Mouse (Mus musculus) gastrocnemius, adult 2 months (tissue): Measurements from ENCODE around the gene Ly6g5c. TPM values are rescaled to one million over a fixed set of nuclear protein-coding genes. Genes with fewer than 3 reads are reported as not detected.

Experiments used
- DNase-seq: peaks from one replicate; pipeline ENCODE4 v3.0.0; 2022
- H3K27ac ChIP-seq: fragments of 200-600 bp; 2 replicates; pipeline ENCODE4 v1.8.1; 2022; ENCODE audit warnings: mild to moderate bottlenecking
- H3K4me3 ChIP-seq: fragments of 200-600 bp; 2 replicates; pipeline ENCODE4 v1.8.1; 2022; ENCODE audit warnings: mild to moderate bottlenecking, moderate library complexity
- CTCF ChIP-seq: fragments of 200-600 bp; IDR thresholded peaks from 2 replicates; pipeline ENCODE4 v1.8.1; 2022; ENCODE audit warnings: antibody characterized with exemption, mild to moderate bottlenecking, moderate library complexity
- intact Hi-C: fragments of 180-260 bp; cut with DNase I; formaldehyde crosslinking; loops from one replicate; pipeline ENCODE4 v1.15.1; 2025
- total RNA-seq, 2 experiments: library from RNA; stranded (reverse); gene quantifications; 2 replicates each; pipeline ENCODE4 v1.2.3; 2021

Gene Ly6g5c
- total RNA-seq, 2 experiments from 2014 or later, result not detected

GRCm38 (mm10) chr17:35070556-35071229 is 37.4 kb upstream of the Ly6g5c start:
- peak overlapping the region; percentile 41; the same call in 1 of the 2 replicates for H3K27ac ChIP-seq
- TF ChIP-seq CTCF, result peak; percentile 44
- intact Hi-C loops, result no loop called here
- no peak overlapping the region for H3K4me3 ChIP-seq
- peak; percentile 51 for DNase-seq

GRCm38 (mm10) chr17:35071454-35071853 is 36.6 kb upstream of the Ly6g5c start:
- no peak for DNase-seq
- Histone ChIP-seq H3K27ac (no peak overlapping the region), H3K4me3 (no peak overlapping the region)
- no peak for TF ChIP-seq CTCF
- intact Hi-C loops, result no loop called here

GRCm38 (mm10) chr17:35074097-35074496 is 34.0 kb upstream of the Ly6g5c start:
- Histone ChIP-seq H3K27ac (no peak overlapping the region), H3K4me3 (no peak overlapping the region)
- no peak for TF ChIP-seq CTCF
- DNase-seq, result no peak
- intact Hi-C loops, result no loop called here

DNA sequence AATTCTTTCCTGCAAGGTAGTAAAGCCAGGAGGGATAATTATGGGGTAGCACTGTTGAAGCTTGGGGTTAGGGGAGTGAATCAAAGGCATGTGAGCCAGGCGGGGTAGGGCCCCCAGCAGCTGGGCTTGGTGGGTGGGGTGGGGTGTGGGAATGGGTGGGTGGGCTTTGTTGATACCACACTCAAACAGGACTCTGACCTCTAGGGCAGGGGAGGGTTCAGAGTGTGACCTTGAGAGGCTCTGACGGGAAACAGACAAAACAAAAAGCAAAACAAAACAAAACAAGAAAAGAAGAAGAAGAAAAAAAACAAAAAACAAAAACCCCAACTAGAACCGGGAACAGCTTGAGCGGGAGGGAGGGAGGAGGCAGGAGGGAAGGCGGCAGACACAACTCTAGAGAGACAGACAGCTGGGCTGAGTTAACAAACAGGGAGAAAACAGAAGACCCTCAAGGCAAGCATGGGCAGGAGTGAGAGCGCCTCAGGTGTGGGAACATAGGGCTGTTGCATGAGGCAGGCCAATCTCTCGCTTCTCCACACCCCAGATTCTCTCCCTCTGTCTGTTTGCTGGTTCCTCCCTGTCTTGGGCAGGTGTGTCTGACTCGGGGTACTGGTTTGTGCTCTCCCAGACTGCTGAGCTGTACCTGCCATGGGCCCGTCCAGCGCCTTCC is 31.4 kb upstream of the Ly6g5c start, which contains the start of gene Ly6g6e:
Gene Ly6g6e (plus strand): TSS at position 396 of the 670 bp plus-strand sequence.
- intact Hi-C loops, result no loop called here
- H3K27ac ChIP-seq, result peak within 1 kb of the TSS; percentile 75
- peak within 1 kb of the TSS; percentile 70 for H3K4me3 ChIP-seq
- DNase-seq, result no peak
- TF ChIP-seq CTCF, result no peak

- H3K27ac ChIP-seq, result peak overlapping the region; percentile 75
- TF ChIP-seq CTCF, result no peak
- H3K4me3 ChIP-seq, result peak overlapping the region; percentile 70
- intact Hi-C loops, result no loop called here
- no peak for DNase-seq
These were observed 30.8 kb upstream of the Ly6g5c start for GRCm38 (mm10) chr17:35077285-35077684.

GRCm38 (mm10) chr17:35077786-35078233 is 30.3 kb upstream of the Ly6g5c start, which contains the start of gene Ly6g6d:
Ly6g6d (minus strand) TSS chr17:35078065.
- TF ChIP-seq CTCF, result peak; percentile 63
- peak within 1 kb of the TSS; percentile 70 for H3K4me3 ChIP-seq
- peak within 1 kb of the TSS; percentile 75 for H3K27ac ChIP-seq
- intact Hi-C loops, result no loop called here
- peak; percentile 64 for DNase-seq

- intact Hi-C loops, result no loop called here
- H3K4me3 ChIP-seq, result no peak overlapping the region
- no peak for DNase-seq
These were observed 28.3 kb upstream of the Ly6g5c start for GRCm38 (mm10) chr17:35079778-35080177.

GRCm38 (mm10) chr17:35080248-35080647 is 27.8 kb upstream of the Ly6g5c start:
- Histone ChIP-seq H3K4me3 (no peak overlapping the region), H3K27ac (no peak overlapping the region)
- intact Hi-C loops, result no loop called here
- no peak for TF ChIP-seq CTCF
- DNase-seq, result no peak

More at GRCm38 (mm10) chr17:35079778-35080177, 28.3 kb upstream of the Ly6g5c start:
- no peak overlapping the region for H3K27ac ChIP-seq
- TF ChIP-seq CTCF, result no peak

DNA sequence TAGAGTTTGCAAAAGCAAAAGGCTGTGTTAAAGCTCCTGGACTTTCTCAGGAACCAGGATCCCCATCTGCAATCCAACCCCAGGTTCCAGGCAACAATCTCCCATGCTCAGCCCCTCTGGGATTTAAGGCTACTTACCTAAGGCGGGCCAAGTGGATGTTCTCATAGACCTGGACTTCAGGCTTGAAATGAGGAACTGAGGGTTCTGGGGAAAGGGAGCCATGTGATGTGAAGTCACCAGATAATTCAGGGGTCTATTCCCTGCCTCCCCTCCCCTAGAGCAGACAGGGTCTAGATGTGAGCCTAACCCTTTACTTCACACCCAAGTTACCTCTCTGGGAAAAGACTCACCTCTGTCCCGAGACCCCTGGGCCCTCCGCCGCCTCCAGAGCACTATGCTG is 27.4 kb upstream of the Ly6g5c start:
- no peak for TF ChIP-seq CTCF
- H3K4me3 ChIP-seq, result no peak overlapping the region
- intact Hi-C loops, result no loop called here
- DNase-seq, result no peak
- H3K27ac ChIP-seq, result no peak overlapping the region

DNA sequence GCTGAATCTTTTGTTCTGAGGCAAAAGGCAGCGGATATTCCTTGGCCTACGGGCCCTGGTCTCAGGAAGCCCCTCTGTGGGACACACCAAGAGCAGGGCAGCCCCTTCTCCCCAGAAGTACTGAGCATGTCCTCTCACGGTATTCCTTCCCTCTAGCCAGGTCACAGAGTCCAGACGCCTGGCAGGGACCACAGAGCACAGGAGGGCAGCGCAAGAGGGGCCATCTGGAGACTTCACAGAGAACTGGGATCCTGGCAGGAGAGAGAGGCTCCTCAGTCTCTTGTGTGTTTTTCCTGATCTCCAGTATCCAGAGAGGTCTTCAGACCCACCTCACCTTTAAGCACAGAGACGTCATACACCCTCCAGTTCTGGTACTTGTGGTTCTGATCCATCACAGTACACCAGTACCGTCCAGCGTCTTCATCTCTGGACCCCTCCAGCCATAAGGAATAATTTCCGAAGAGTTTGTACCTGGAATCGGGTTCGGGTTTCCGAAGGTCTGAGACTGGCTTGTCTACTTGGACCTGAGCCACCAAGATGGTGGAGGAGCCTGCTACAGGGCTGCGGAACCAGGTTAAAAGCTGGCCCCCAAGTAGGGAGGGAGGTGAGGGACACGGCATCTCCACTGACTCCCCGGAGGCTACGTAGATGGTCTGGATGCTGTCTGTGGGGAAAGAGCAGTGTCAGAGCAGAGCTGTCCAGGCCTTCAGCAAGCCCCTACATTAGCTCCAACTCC is 25.1 kb upstream of the Ly6g5c start:
- intact Hi-C loops, result no loop called here
- TF ChIP-seq CTCF, result no peak
- H3K4me3 ChIP-seq, result no peak overlapping the region

DNA sequence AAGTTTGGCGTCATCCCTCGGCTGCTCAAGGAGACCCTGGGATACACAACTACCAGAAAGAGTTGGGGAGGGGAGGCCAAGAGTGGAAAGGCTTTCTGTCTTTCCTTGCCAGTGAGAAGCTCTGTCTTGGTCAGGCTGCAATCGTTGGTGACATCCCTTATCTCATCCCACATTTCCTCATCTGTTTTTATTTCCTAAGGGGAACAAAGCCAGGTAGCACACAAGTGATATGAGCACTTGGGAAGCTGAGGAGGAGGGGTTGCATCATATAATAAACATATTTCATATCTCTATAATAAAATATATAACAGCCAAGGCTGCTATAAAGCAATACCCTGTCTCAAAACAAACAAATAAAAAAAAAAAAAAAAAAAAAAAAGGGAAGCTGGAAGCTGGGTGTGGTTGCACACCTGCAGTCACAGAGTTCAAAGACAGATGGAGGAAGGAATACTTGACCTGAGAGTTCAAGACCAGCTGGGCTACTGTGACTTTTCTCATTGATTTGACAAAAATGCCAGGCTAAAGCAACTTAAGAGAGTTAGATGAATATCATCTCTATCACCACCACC is 24.1 kb upstream of the Ly6g5c start:
- no peak for DNase-seq
- no peak for TF ChIP-seq CTCF
- no peak overlapping the region for H3K4me3 ChIP-seq
- intact Hi-C loops, result no loop called here
- no peak overlapping the region for H3K27ac ChIP-seq

More for the DNA sequence above, 25.1 kb upstream of the Ly6g5c start:
- DNase-seq, result no peak
- no peak overlapping the region for H3K27ac ChIP-seq

- H3K4me3 ChIP-seq, result no peak within 1 kb of the TSS
- intact Hi-C loops, result loop anchor here (5.0 kb wide), 1 partner anchor 63 kb away; no protein-coding TSS in a partner anchor
These were observed 22.7 kb upstream of the Ly6g5c start, which contains the start of gene Ly6g6f for GRCm38 (mm10) chr17:35085208-35085865. Ly6g6f (minus strand) TSS chr17:35085610.

More at GRCm38 (mm10) chr17:35085208-35085865, 22.7 kb upstream of the Ly6g5c start, which contains the start of gene Ly6g6f:
- no peak within 1 kb of the TSS for H3K27ac ChIP-seq
- DNase-seq, result no peak
- no peak for TF ChIP-seq CTCF
